Mouse (Mus musculus): ENCODE measurements around the gene Sort1. TPM values are rescaled to one million over a fixed set of nuclear protein-coding genes. Genes with fewer than 3 reads are reported as not detected.
"Not testable (repeated sequence)": the region's sequence is repeated elsewhere in the genome, so short reads cannot be mapped to it uniquely, and the experiment has no call there.

Sort1 gene
- polyA plus RNA-seq (2015; fragmentation: Nextera tagmentation; extraction: Ambion mirVana), result 6.4 and 10.8 TPM in 2 replicates

- Histone ChIP-seq H3K27me3 (no peaks in the 10 kb centered on the region), H3K4me1 (peaks cover 52% of the 10 kb centered on the region), H3K4me3 (peak within 1 kb of the TSS; percentile 83), H3K9ac (peak within 1 kb of the TSS; percentile 85), H3K4me2 (peak within 1 kb of the TSS; percentile 95), H3K36me3 (peaks cover 5% of the 10 kb centered on the region; the same call in 1 of the 2 replicates), H3K27ac (peak within 1 kb of the TSS; percentile 89), H3K9me3 (no peaks in the 10 kb centered on the region)
- WGBS, result under 1% methylated on average over 97 of the region's 109 CpGs
- peak; percentile 97 for ATAC-seq (ENCODE audit: insufficient number of reproducible peaks, insufficient read depth, low FRiP score, low TSS enrichment, low read depth)
These were observed at the start of gene Sort1 for GRCm38 (mm10) chr3:108283781-108284601. Gene Sort1, plus strand, starts transcription at chr3:108284082.

GRCm38 (mm10) chr3:108237474-108238102, 46.3 kb upstream of the Sort1 start:
- H3K27me3 ChIP-seq, result not testable (repeated sequence)

GRCm38 (mm10) chr3:108241243-108241839, 42.5 kb upstream of the Sort1 start:
- Histone ChIP-seq H3K4me1 (no peaks in the 10 kb centered on the region), H3K27me3 (no peaks in the 10 kb centered on the region), H3K27ac (no peak overlapping the region), H3K4me2 (no peak overlapping the region), H3K4me3 (no peak overlapping the region), H3K9ac (no peak overlapping the region), H3K36me3 (no peaks in the 10 kb centered on the region), H3K9me3 (no peaks in the 10 kb centered on the region)
- 87% methylated on average over 3 of the region's 3 CpGs for WGBS
- no peak for ATAC-seq (ENCODE audit: insufficient number of reproducible peaks, insufficient read depth, low FRiP score, low TSS enrichment, low read depth)

More at GRCm38 (mm10) chr3:108237474-108238102, 46.3 kb upstream of the Sort1 start:
- not testable (repeated sequence) for H3K36me3 ChIP-seq; H3K4me2 ChIP-seq; ATAC-seq (ENCODE audit: insufficient number of reproducible peaks, insufficient read depth, low FRiP score, low TSS enrichment, low read depth); H3K4me1 ChIP-seq; H3K27ac ChIP-seq; H3K9me3 ChIP-seq; H3K4me3 ChIP-seq; H3K9ac ChIP-seq
- 81% methylated on average over 4 of the region's 4 CpGs for WGBS

GRCm38 (mm10) chr3:108246857-108247256, 37.0 kb upstream of the Sort1 start:
- no peak overlapping the region for H3K4me2 ChIP-seq
- H3K4me1 ChIP-seq, result no peaks in the 10 kb centered on the region
- no peaks in the 10 kb centered on the region for H3K27me3 ChIP-seq
- no peak overlapping the region for H3K4me3 ChIP-seq
- no peak overlapping the region for H3K27ac ChIP-seq
- H3K36me3 ChIP-seq, result no peaks in the 10 kb centered on the region
- 78% methylated on average over 2 of the region's 2 CpGs for WGBS
- H3K9ac ChIP-seq, result no peak overlapping the region
- ATAC-seq (ENCODE audit: insufficient number of reproducible peaks, insufficient read depth, low FRiP score, low TSS enrichment, low read depth), result no peak
- no peaks in the 10 kb centered on the region for H3K9me3 ChIP-seq

DNA sequence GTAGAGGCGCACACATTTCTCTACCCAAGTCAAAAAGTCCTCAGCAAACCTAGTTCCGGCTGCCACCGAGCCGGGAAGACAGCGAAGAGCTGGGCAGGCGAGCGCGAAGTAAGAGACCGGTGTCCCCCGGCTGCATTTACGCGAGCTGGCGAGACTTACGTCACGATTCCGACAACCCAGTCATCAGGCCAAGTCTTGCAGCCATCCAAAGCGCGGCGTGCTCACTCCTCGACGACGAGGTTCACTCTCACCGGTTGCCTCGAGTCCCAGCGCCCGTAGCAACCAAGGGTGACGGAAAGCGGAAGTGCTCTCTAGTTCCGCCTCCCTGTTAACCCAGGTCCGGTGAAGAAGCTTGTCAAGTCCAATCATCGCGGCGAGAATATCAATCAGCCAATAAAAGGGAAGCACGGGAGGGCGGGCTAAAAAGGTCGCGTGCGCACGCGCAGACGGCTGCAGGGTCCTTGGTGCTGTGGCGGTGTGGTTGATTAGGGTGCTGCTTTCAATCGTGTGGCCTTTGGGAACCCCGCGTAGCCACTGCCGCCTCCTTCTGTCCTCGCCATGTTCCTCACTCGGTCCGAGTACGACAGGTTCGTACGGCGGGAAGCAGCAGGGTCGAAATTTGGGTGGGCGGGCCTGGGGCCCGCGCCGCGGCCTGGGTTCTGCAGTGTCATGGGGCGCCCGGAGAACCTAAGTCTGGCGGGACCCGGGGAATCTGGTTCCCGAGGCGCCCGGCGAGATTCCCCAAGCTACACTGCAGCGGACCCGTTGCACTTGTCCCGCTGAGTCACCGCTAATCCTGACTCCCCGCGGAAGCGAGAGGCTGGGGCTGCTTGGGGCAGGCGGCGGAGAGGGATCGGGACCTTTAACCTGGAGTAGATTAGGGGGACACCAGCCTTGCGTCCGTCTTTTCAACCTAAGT, 26.9 kb upstream of the Sort1 start, which contains the start of gene Psma5:
TSS of gene Psma5 (plus strand) at position 208 of the 919 bp plus-strand sequence.
- under 1% methylated on average over 77 of the region's 79 CpGs for WGBS
- no peaks in the 10 kb centered on the region for H3K27me3 ChIP-seq
- peak within 1 kb of the TSS; percentile 95 for H3K9ac ChIP-seq
- H3K36me3 ChIP-seq, result peaks cover 10% of the 10 kb centered on the region
- peaks cover 17% of the 10 kb centered on the region for H3K4me1 ChIP-seq
- H3K4me2 ChIP-seq, result peak within 1 kb of the TSS; percentile 70
- H3K27ac ChIP-seq, result peak within 1 kb of the TSS; percentile 57
- ATAC-seq (ENCODE audit: insufficient number of reproducible peaks, insufficient read depth, low FRiP score, low TSS enrichment, low read depth), result peak; percentile 97
- H3K9me3 ChIP-seq, result no peaks in the 10 kb centered on the region
- peak within 1 kb of the TSS; percentile 97 for H3K4me3 ChIP-seq

GRCm38 (mm10) chr3:108257831-108258500, 25.9 kb upstream of the Sort1 start:
- Histone ChIP-seq H3K4me3 (peak overlapping the region; percentile 97), H3K27me3 (no peaks in the 10 kb centered on the region), H3K9me3 (no peaks in the 10 kb centered on the region), H3K27ac (no peak overlapping the region), H3K4me1 (peaks cover 17% of the 10 kb centered on the region), H3K36me3 (peaks cover 17% of the 10 kb centered on the region), H3K4me2 (peak overlapping the region; percentile 67), H3K9ac (peak overlapping the region; percentile 95)
- ATAC-seq (ENCODE audit: insufficient number of reproducible peaks, insufficient read depth, low FRiP score, low TSS enrichment, low read depth), result no peak
- WGBS, result 73% methylated on average over 3 of the region's 3 CpGs

DNA sequence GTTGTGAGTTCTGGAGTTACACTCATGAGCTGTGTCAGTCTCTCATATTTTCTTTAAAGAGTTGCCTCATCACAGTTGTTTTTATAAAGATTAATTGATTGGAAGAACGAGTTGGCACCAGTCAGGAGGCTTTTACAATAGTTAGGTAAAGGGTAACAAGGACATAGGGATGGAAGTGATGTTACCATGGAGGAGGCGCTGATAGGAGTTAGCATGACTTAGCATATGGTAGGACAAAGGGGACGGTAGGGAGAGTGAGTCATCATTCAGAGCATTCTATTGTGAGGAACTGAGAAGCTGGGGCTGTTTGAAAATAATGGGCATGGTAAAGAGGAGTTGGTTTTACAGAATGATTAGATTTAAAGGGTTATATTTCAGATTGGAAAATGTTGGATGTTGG, 24.6 kb upstream of the Sort1 start:
- Histone ChIP-seq H3K36me3 (peaks cover 18% of the 10 kb centered on the region), H3K9me3 (no peaks in the 10 kb centered on the region), H3K27ac (no peak overlapping the region), H3K4me1 (peaks cover 17% of the 10 kb centered on the region), H3K4me2 (no peak overlapping the region), H3K4me3 (no peak overlapping the region), H3K27me3 (no peaks in the 10 kb centered on the region), H3K9ac (no peak overlapping the region)
- 86% methylated on average over 3 of the region's 3 CpGs for WGBS
- ATAC-seq (ENCODE audit: insufficient number of reproducible peaks, insufficient read depth, low FRiP score, low TSS enrichment, low read depth), result no peak

GRCm38 (mm10) chr3:108279495-108279894, 4.4 kb upstream of the Sort1 start:
- WGBS, result 82% methylated on average over 5 of the region's 5 CpGs
- H3K27ac ChIP-seq; H3K4me2 ChIP-seq; H3K4me3 ChIP-seq; ATAC-seq (ENCODE audit: insufficient number of reproducible peaks, insufficient read depth, low FRiP score, low TSS enrichment, low read depth); H3K9me3 ChIP-seq; H3K9ac ChIP-seq; H3K27me3 ChIP-seq: not testable (repeated sequence)
- H3K4me1 ChIP-seq, result peaks cover 10% of the 10 kb centered on the region
- H3K36me3 ChIP-seq, result peaks cover 50% of the 10 kb centered on the region

- 18% methylated on average over 12 of the region's 12 CpGs for WGBS
- Histone ChIP-seq H3K9ac (peak overlapping the region; percentile 85), H3K27me3 (no peaks in the 10 kb centered on the region), H3K4me3 (peak overlapping the region; percentile 83), H3K36me3 (peaks cover 18% of the 10 kb centered on the region), H3K4me1 (peaks cover 38% of the 10 kb centered on the region), H3K4me2 (peak overlapping the region; percentile 95), H3K27ac (peak overlapping the region; percentile 89), H3K9me3 (no peaks in the 10 kb centered on the region)
- ATAC-seq (ENCODE audit: insufficient number of reproducible peaks, insufficient read depth, low FRiP score, low TSS enrichment, low read depth), result no peak
These were observed 1.3 kb upstream of the Sort1 start for GRCm38 (mm10) chr3:108282401-108283240.

DNA sequence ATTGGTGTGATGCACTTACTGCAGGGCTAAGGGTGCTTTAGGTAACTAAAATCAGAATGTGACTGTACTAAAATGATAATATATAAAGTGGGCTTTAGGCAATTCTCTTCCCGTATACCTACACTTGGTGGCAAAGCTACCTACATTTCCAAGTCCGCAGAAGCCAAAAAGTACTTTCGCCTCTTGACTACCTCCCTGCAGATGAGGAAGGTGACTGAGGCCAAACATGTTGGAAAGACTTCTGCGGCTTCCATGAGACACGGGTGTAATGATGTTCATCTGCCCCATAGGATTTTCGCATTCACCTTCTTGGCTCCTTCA, 681 bp upstream of the Sort1 start:
- no peaks in the 10 kb centered on the region for H3K9me3 ChIP-seq
- 10% methylated on average over 6 of the region's 6 CpGs for WGBS
- peak overlapping the region; percentile 89 for H3K27ac ChIP-seq
- peaks cover 13% of the 10 kb centered on the region for H3K36me3 ChIP-seq
- ATAC-seq (ENCODE audit: insufficient number of reproducible peaks, insufficient read depth, low FRiP score, low TSS enrichment, low read depth), result no peak
- peaks cover 44% of the 10 kb centered on the region for H3K4me1 ChIP-seq
- H3K4me3 ChIP-seq, result peak overlapping the region; percentile 83
- no peaks in the 10 kb centered on the region for H3K27me3 ChIP-seq
- peak overlapping the region; percentile 95 for H3K4me2 ChIP-seq
- peak overlapping the region; percentile 85 for H3K9ac ChIP-seq

All from embryonic facial prominence, embryonic 13.5 days (tissue).